Mouse (Mus musculus) spleen, adult 2 months (tissue): ENCODE measurements at regions not wholly inside any gene's neighbourhood (a gene's known extent, or its start where the extent isn't known, plus 50 kb on each side); places are given as distances from the start of the nearest gene placed in this dataset.

Experiments
- CTCF ChIP-seq: fragments of 200-500 bp; IDR thresholded peaks from 2 replicates; pipeline ENCODE4 v1.5.1; 2011; ENCODE audit warnings: mild to moderate bottlenecking, inconsistent platforms; ENCODE audit not compliant: insufficient read depth, insufficient read length, insufficient replicate concordance; ENCODE audit errors: extremely low read depth
- POLR2A ChIP-seq: fragments of 200-500 bp; IDR thresholded peaks from 2 replicates; pipeline ENCODE4 v1.6.1; 2011; ENCODE audit warnings: low read depth, low read length, inconsistent platforms

DNA sequence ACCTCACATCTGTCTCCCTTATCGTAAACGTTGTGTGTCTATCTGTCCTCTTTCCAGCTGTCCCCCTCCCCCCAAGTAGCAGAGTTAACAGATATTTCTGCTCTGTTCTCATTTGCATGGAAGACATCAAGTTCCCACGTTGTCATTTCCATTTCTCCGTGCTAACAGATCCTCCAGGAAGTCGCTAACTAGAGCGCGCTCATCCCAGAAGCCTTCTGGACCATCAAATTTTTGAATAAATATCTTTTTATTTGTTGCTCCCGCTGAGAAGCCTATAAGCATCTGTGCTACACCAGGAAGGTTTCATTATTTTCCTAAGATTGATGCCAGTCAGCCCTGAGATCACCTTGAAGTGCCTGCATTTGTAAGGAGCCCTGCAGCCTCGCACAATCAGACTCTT is 275.4 kb downstream of the Prex1 start:
- TF ChIP-seq POLR2A (no peak), CTCF (no peak)
